In genomic region chr4:155904318-155905102, GRCm38 (mm10) we compare ENCODE assay signal across 8 mouse cellular contexts. TPM values are rescaled to one million over a fixed set of nuclear protein-coding genes. Genes with fewer than 3 reads are reported as not detected.
A peak's percentile ranks its signal among the peaks of the same experiment; 100 is the strongest.
DNase-seq lines count a peak whose midpoint lies in the region.

No protein-coding gene starts in this region.

- DNase-seq in gastrocnemius, postnatal 10 days = peak; percentile 28
- DNase-seq in gastrocnemius, adult 18-20 months (ENCODE audit: low spot score) = no peak
- DNase-seq in right cerebral cortex, adult 2 months (ENCODE audit: low spot score in 2 of 2) = peak; percentile 16 to 18
- no peak for DNase-seq in right cerebral cortex, adult 18-20 months
- DNase-seq in cerebellum, adult 11-12 months = peak; percentile 10
- DNase-seq in kidney, postnatal 14 days = peak; percentile 29
- DNase-seq in naive thymus-derived CD4-positive, alpha-beta T cell, adult 2 months (ENCODE audit: low read depth) = peak; percentile 34
- no peak for DNase-seq in thymus, postnatal 36 days

RNA-seq across cellular contexts. Expression of gene Acap3, which starts 12.9 kb away (rescaled TPM):
- total RNA-seq in gastrocnemius, postnatal 10 days (2021) = 10 to 100 TPM; 13.8 to 23.1 TPM
- 1 to 10 TPM; 6.6 to 7.3 TPM for total RNA-seq in gastrocnemius, adult 18-20 months (2021)

RNA-seq across cellular contexts. Expression of gene Pusl1, which starts 12.9 kb away (rescaled TPM):
- total RNA-seq in gastrocnemius, postnatal 10 days (2021) = 10 to 100 TPM; 16.9 to 23.6 TPM
- total RNA-seq in gastrocnemius, adult 18-20 months (2021) = 10 to 100 TPM; 11.2 to 13.2 TPM

RNA-seq across cellular contexts. Expression of gene Ints11, which starts 35.2 kb away (rescaled TPM):
- 10 to 100 TPM; 18.9 to 21.7 TPM for total RNA-seq in gastrocnemius, postnatal 10 days (2021)
- total RNA-seq in gastrocnemius, adult 18-20 months (2021) = 10 to 100 TPM; 13.9 to 14.0 TPM

RNA-seq across cellular contexts. Expression of gene Cptp, which starts 35.3 kb away (rescaled TPM):
- 10 to 100 TPM; 13.6 to 20.5 TPM for total RNA-seq in gastrocnemius, postnatal 10 days (2021)
- 10 to 100 TPM; 13.0 to 16.2 TPM for total RNA-seq in gastrocnemius, adult 18-20 months (2021)

RNA-seq across cellular contexts. Expression of gene Ube2j2, which starts 39.1 kb away (rescaled TPM):
- 10 to 100 TPM; 62.1 to 67.2 TPM for total RNA-seq in gastrocnemius, postnatal 10 days (2021)
- total RNA-seq in gastrocnemius, adult 18-20 months (2021) = 10 to 100 TPM; 62.3 to 66.4 TPM

Comparison
In these comparisons a context has a peak if more than half of its experiments do, and no peak if none do; other contexts are left out.
1. DNase-seq: peak in gastrocnemius, postnatal 10 days (single experiment), right cerebral cortex, adult 2 months (2 of 2), cerebellum, adult 11-12 months (single experiment), kidney, postnatal 14 days (single experiment) and naive thymus-derived CD4-positive, alpha-beta T cell, adult 2 months (single experiment); none in gastrocnemius, adult 18-20 months (single experiment), right cerebral cortex, adult 18-20 months (single experiment) and thymus, postnatal 36 days (0 of 2).